Mouse (Mus musculus): ENCODE data around the gene Hist1h4c. TPM values are rescaled to one million over a fixed set of nuclear protein-coding genes. Genes with fewer than 3 reads are reported as not detected.
"Not testable (repeated sequence)": the region's sequence is repeated elsewhere in the genome, so short reads cannot be mapped to it uniquely, and the experiment has no call there.

Hist1h4c gene
- total RNA-seq, 1 experiment from 2014 or later, result 140 TPM

DNA sequence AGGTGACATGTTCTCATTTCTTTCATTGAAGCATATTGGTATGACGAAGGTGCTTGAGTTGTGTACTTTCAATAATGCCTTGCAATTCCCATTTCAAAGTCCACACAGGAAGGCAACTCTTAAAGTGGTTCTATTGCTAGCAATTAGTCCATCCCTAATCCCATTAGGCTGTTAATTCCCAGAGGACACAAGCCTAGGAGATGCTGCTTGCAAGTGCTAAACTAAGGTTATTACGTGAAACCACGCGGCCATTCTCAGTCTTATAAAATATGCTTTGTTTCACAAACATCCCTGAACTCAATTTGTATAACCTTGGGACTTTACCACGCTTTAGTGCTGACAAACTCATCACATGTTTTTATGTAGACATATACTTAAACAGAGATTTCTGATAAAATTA lies 38.8 kb upstream of the Hist1h4c start:
- ATAC-seq (replicated peaks in 1 of 2; ENCODE audit: insufficient read depth in 1 of 2, low FRiP score in 2 of 2, low TSS enrichment in 1 of 2, low read depth in 1 of 2, poor library complexity in 2 of 2, severe bottlenecking in 2 of 2), result no peak

- ATAC-seq (replicated peaks in 1 of 2; ENCODE audit: insufficient read depth in 1 of 2, low FRiP score in 2 of 2, low TSS enrichment in 1 of 2, low read depth in 1 of 2, poor library complexity in 2 of 2, severe bottlenecking in 2 of 2), result peak; percentile 59 to 64; a peak in 2 of 4 replicates
Observed at GRCm38 (mm10) chr13:23732156-23732804, 34.0 kb upstream of the Hist1h4c start.

- ATAC-seq (replicated peaks in 1 of 2; ENCODE audit: insufficient read depth in 1 of 2, low FRiP score in 2 of 2, low TSS enrichment in 1 of 2, low read depth in 1 of 2, poor library complexity in 2 of 2, severe bottlenecking in 2 of 2), result no peak
Observed at GRCm38 (mm10) chr13:23730479-23730878, 32.2 kb upstream of the Hist1h4c start.

- no peak for ATAC-seq (replicated peaks in 1 of 2; ENCODE audit: insufficient read depth in 1 of 2, low FRiP score in 2 of 2, low TSS enrichment in 1 of 2, low read depth in 1 of 2, poor library complexity in 2 of 2, severe bottlenecking in 2 of 2)
Observed at GRCm38 (mm10) chr13:23729706-23730105, 31.5 kb upstream of the Hist1h4c start.

GRCm38 (mm10) chr13:23729192-23729525 lies 30.9 kb upstream of the Hist1h4c start:
- ATAC-seq (replicated peaks in 1 of 2; ENCODE audit: insufficient read depth in 1 of 2, low FRiP score in 2 of 2, low TSS enrichment in 1 of 2, low read depth in 1 of 2, poor library complexity in 2 of 2, severe bottlenecking in 2 of 2), result peak; percentile 42 to 70; a peak in 3 of 4 replicates

- ATAC-seq (replicated peaks in 1 of 2; ENCODE audit: insufficient read depth in 1 of 2, low FRiP score in 2 of 2, low TSS enrichment in 1 of 2, low read depth in 1 of 2, poor library complexity in 2 of 2, severe bottlenecking in 2 of 2), result 0 out of 4 replicates have a peak, but pooled peaks of 1 of the 2 experiments have one; percentile 16
Observed at GRCm38 (mm10) chr13:23728472-23729191, 30.4 kb upstream of the Hist1h4c start.

DNA sequence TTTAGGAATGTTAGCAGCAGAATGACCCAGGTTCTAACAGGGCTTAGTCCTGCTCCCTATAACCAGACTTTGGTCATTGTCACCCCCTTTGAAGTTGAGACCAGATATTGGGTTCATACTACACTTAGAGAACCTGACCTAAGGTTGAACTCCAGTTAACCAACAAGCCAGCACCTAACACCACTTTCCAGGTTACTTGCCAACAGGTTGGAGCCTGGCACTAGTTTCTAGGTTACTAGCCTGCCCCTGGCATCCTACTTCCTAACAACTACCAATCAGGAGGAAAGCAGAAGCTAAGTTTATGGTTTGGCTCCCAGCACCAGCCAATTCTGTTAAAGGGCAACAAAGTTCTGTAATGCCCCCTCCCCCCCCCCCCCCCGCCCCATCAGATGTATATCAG lies 27.0 kb upstream of the Hist1h4c start:
- ATAC-seq (replicated peaks in 1 of 2; ENCODE audit: insufficient read depth in 1 of 2, low FRiP score in 2 of 2, low TSS enrichment in 1 of 2, low read depth in 1 of 2, poor library complexity in 2 of 2, severe bottlenecking in 2 of 2), result no peak

DNA sequence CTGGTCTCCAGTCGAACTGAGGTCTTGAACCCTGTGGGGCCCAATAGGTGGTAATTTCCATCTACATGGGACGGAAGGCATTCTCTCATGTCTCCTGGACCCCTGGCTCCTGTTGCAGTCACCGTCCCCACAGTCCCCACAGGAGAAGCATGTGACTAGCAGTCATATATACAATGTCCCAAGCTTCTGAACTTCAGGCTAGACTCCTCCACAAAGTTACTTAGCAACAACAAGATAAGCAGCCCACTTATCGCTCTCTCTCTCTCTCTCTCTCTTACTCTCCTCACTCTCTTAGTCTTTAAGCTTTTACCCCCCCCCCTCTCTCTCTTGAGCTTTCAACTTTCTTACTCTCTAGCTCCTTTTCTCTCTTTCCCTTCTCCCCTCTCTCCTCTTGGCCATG lies 26.0 kb upstream of the Hist1h4c start:
- ATAC-seq (replicated peaks in 1 of 2; ENCODE audit: insufficient read depth in 1 of 2, low FRiP score in 2 of 2, low TSS enrichment in 1 of 2, low read depth in 1 of 2, poor library complexity in 2 of 2, severe bottlenecking in 2 of 2), result no peak

GRCm38 (mm10) chr13:23717593-23718245 lies 19.5 kb upstream of the Hist1h4c start:
- not testable (repeated sequence) for ATAC-seq (replicated peaks in 1 of 2; ENCODE audit: insufficient read depth in 1 of 2, low FRiP score in 2 of 2, low TSS enrichment in 1 of 2, low read depth in 1 of 2, poor library complexity in 2 of 2, severe bottlenecking in 2 of 2)

DNA sequence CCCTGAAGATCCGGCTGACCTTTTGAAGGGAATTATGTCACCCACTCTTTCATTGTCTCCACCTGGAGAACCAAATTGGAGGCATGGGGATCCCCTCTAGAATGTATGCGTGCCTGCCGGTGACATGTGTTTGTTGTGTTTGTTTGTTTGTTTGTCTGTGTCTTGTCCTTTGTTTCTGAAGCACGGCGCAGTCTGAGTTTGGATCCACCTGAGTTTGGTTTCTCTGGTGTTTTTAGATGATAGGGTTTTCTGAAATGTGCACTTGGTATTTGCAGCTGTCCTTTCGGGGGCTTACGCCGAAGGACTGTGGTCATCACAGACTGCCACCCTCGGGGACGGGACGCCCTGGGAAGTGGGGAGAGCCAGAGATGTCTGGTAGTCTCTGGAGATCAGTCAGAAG lies 18.9 kb upstream of the Hist1h4c start:
- ATAC-seq (replicated peaks in 1 of 2; ENCODE audit: insufficient read depth in 1 of 2, low FRiP score in 2 of 2, low TSS enrichment in 1 of 2, low read depth in 1 of 2, poor library complexity in 2 of 2, severe bottlenecking in 2 of 2), result no peak

GRCm38 (mm10) chr13:23716261-23717042 lies 18.2 kb upstream of the Hist1h4c start:
- no peak for ATAC-seq (replicated peaks in 1 of 2; ENCODE audit: insufficient read depth in 1 of 2, low FRiP score in 2 of 2, low TSS enrichment in 1 of 2, low read depth in 1 of 2, poor library complexity in 2 of 2, severe bottlenecking in 2 of 2)

DNA sequence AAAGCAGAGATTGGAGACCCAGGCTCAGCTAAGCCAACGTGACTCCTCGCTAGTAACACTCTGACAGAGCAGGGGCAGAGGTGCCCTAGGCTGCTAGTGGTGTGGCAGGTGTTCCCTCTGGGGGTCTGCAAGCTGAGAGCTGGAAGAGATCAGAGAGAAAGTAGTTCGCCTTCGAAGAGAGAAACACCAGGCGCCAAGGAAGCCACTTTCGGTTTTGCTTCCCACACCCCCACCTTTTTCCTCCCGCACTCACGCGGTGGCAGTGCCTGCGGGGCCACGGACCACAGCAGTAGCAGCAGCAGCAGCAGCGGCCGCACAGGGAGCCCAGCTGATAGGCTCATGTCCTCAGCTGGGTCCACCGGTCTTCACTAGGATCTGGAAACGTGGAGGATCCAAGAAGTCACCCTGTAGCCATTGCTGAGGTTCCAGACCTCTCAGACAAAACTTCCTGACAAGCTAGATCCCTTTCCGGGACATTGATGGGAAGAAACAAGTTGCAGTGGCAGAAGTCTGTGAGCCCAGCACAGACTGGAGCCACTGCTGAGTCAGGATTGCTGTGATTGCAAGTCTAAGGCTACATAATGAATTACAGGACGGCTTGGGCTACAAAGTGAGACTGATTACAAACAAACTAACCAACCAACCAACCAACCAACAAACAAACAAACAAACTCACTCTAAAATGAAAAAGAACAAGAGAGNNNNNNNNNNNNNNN lies 12.3 kb upstream of the Hist1h4c start, which contains the start of gene Hfe:
Gene Hfe, minus strand, starts transcription at position 481 of the 716 bp plus-strand sequence.
- peak; percentile 73 to 90 for ATAC-seq (replicated peaks in 1 of 2; ENCODE audit: insufficient read depth in 1 of 2, low FRiP score in 2 of 2, low TSS enrichment in 1 of 2, low read depth in 1 of 2, poor library complexity in 2 of 2, severe bottlenecking in 2 of 2)

DNA sequence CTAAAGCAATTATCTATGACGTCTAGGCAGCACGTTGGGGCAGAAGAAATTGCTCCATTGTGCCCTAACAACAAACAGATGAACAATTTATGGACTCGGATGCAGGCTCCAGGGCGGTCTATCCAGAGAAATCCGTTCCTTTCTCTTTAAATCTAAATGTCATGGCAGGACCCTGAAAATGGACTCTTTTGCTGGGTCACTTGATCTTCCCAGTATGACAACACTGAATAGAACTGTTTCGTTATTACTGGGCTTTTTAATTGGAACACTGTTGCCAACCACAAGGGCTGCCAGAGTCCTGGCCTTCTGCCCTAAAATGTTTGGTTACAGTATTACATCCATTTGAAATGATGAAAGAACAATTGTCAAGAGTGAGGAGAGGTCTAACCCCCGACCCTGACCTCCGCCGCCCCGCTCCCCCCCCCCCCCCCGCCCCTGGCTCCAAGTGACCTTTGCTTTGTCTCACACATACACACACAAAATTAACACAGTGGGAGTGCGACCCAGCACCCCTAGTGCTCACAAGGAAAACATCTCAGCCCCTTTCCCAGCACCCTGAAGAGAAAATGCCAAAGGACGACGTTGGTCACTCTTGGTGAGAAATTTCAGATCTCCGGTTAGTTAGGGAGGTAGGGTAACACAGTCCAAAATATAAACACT lies 11.6 kb upstream of the Hist1h4c start:
- no peak for ATAC-seq (replicated peaks in 1 of 2; ENCODE audit: insufficient read depth in 1 of 2, low FRiP score in 2 of 2, low TSS enrichment in 1 of 2, low read depth in 1 of 2, poor library complexity in 2 of 2, severe bottlenecking in 2 of 2)

GRCm38 (mm10) chr13:23708654-23709053 lies 10.4 kb upstream of the Hist1h4c start:
- no peak for ATAC-seq (replicated peaks in 1 of 2; ENCODE audit: insufficient read depth in 1 of 2, low FRiP score in 2 of 2, low TSS enrichment in 1 of 2, low read depth in 1 of 2, poor library complexity in 2 of 2, severe bottlenecking in 2 of 2)

DNA sequence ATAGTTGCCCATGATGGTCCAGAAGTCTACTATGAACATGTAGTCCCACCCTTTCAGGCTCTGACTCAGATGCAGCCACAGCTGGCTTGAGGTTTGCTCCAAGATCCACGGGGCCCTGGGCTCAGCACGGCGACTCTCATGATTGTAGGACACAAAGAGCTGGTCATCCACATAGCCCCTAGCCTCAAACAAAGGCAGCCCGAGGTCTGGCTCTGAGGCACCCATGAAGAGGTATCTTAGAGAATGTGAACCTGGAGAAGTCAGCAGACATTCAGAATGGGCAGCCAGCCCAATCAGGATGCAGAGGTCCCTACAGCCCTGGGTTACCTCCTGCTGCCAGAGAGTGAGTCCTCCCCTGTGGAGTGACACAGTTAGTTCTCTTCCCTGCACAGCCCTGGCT lies 9.8 kb upstream of the Hist1h4c start:
- no peak for ATAC-seq (replicated peaks in 1 of 2; ENCODE audit: insufficient read depth in 1 of 2, low FRiP score in 2 of 2, low TSS enrichment in 1 of 2, low read depth in 1 of 2, poor library complexity in 2 of 2, severe bottlenecking in 2 of 2)

DNA sequence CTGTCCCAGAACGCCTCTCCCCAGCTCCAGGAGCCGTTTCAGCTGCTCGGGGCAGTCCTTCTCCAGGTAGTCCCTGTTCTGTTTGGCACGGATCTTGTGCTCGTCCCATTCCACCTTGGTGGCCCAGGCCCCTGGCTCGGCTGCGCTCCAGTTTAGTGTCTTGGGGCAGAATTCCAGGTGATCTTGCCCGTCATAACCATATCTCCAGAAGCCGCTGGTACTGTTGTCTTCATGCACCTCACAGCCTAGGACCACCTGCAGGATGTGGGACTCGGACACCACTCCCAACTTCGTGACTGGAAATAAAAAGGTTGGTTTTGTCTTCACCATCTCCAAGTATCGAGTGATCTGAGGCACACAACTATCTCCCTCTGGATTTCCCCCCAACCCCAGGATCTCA lies 8.5 kb upstream of the Hist1h4c start:
- ATAC-seq (replicated peaks in 1 of 2; ENCODE audit: insufficient read depth in 1 of 2, low FRiP score in 2 of 2, low TSS enrichment in 1 of 2, low read depth in 1 of 2, poor library complexity in 2 of 2, severe bottlenecking in 2 of 2), result no peak
